Mouse (Mus musculus): ENCODE measurements at regions not wholly inside any gene's neighbourhood (a gene's known extent, or its start where the extent isn't known, plus 50 kb on each side); places are given as distances from the start of the nearest gene placed in this dataset.

DNA sequence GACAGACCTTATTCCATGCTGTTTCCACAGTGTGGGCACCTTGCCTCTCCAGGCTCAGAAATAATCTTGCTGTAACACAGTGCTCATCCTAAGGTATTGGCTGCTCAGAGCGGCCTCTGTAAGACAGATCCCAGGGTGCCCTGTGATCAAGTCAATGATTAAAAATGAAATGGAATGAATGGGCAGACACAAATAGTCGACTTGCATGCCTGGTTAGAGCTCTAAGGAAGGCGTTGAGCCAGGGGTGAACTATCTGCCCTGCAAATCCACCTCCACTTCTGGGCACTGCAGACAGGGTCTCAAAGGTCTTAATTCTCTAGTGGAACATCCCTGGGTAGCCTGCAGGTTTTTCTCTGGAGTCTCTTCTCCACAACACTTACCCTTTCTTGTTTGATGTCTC is 104.8 kb upstream of the Lipc start:
- no peak for TF ChIP-seq CTCF (IDR thresholded peaks at IDR 0.05)
- no peak for TF ChIP-seq POLR2A (IDR thresholded peaks at IDR 0.05; ENCODE audit: insufficient read depth, low read depth, low read length)
- no peak for TF ChIP-seq EP300 (IDR thresholded peaks at IDR 0.05; ENCODE audit: insufficient read depth, low read depth, low read length)

Data from heart, adult 2 months (tissue).